Mouse (Mus musculus) adrenal gland, adult 8-10 months (tissue): ENCODE measurements around the gene Ptchd4. TPM values are rescaled to one million over a fixed set of nuclear protein-coding genes. Genes with fewer than 3 reads are reported as not detected.

Experiments used
- DNase-seq: peaks from one replicate; pipeline ENCODE4 v3.0.0; 2022
- total RNA-seq, 4 experiments: library from RNA; stranded (reverse); gene quantifications; 2 replicates each; pipeline ENCODE4 v1.2.4; 2022

Ptchd4 gene
- total RNA-seq = under 1 TPM in 3 of 4 experiments, not detected in 1; 0.09 to 0.62 (median 0.15) TPM

DNA sequence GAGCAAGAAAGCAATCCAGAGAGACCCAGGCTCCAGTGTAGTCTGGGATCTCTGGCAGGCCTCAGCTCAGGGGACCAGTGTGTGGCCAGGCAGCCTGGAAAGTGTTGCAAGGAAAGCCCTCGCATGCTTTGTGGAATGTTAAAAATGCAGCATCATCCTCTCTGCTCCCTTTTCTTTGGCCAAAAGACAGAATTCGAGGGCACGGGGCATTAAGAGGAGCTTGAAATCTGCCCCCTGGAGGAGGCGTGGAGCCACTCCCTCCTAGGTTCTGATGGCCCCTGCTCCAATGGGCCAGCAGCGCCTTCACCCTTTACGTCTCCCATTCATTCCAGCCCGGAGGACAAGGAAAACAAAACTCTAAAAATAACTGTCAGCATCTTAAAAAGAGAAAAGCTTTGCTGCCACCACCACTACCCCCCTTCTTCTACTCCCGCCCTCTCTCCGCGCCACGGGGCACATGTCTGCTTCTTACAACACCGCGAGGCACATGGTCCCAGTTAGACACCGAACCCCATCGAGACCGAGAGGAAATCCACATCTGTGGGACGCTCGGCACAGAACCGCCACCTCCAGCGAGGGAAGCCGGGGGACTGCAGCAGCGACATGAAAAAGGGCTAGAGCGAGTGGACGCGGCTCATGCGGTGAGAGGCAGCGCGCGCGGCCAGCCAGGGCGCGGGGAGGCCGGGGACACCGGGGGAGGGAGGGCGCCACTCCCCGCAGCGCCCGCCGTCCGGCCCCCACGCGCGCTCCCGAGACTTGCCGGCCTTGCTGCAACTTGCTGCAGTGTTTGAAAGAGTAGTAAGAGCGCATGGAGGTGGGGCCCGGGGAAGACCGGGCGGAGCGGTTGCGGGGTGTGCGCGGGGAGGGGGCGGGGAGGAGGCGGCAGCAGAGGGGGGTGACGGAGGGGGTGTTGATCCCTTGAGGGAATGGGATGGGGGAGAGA lies at the start of gene Ptchd4:
TSS of gene Ptchd4 (plus strand) at position 279 of the 943 bp plus-strand sequence.
- DNase-seq = no peak

DNA sequence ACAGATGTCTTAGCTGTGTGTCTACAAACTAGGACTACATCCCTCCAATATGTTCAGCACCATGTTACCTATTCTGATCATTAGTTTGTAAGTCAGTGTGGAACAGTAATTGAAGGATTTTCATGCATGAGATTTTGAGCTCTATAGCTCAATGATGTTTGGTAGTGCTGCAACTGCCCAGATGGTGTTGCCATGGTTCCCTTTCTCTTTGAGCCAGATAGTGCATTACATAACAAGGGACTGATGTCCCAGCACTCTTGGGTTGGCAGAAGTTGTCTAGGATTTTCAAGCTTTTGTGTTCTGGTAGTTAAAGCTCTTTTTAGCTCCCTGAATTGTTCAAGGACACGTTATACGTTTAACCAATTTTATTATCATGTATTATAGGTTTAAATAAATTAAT lies 38.9 kb upstream of the Ptchd4 start:
- no peak for DNase-seq

DNA sequence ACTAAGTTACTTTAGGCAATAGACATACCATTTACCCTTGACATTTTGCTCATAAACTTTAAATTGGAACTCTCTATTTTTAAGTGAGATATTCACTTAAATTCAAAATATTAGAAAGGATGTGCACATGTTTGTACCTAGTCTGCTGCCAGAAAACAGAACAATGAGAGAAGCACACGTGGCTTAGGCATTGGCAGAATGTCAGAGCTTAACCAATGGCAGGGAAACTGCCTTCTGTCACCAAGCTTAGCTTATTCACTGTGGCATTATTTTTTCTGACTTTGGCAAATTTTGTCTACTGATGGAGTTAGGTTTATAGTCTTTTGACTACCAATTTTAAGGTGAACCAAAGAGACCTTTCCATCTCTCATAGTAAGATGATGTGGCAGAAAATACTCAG lies 31.4 kb upstream of the Ptchd4 start:
- DNase-seq = no peak

DNA sequence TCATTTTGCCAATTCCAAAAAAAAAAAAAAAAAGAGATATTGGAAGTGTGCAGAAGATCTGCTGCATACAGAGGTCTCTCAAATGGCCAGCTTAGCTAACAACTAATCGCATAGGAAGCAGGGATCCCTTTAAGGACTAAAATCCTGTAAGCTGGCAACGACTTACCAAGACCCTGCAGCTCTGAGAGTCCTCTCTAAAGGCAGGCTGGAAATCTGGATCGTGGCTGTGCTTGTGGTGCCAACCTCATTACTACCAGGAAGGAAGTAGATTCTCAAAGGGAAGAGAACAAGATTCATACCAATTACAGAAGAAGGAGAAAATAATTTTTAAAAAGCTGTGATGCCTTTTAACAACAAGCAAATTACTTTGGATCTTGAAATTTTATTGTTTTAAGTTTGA lies 29.5 kb upstream of the Ptchd4 start:
- no peak for DNase-seq

DNA sequence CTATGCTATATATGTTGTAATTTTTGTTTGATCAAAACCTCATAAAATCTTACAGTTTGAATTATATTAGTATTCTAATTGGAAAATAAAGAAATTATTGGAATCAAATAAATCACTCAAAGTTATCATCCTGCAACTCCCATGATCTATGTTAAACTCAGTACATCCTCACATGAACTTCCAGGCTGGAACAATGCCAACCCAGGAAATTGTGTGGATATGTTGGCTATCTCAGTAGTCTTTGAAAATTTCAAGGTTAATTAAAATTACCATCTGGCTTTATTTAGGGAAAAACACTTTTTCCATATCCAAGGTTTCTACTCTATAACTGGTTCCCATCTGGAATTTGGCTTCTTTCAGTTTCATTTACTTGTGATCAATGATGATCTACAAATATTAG lies 25.4 kb upstream of the Ptchd4 start:
- no peak for DNase-seq

DNA sequence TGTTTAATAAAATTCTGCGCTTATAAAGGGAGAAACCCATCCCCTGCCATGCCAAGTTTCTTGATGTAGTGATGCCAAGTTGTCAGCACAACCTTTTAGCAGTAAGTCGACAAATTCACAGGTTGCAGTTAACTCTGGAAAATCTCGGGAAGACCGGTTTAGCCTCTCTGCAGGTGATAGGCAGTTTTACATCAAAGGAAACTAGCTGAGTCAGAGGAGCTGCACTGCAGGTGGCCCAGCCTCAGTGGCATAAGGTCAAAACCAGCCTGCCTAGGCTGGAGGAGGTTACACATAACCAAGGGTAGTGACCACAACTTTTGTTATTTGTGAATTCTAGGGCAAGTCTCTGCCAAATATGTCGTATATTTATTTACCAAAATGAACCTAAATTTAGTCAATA lies 24.0 kb upstream of the Ptchd4 start:
- no peak for DNase-seq

DNA sequence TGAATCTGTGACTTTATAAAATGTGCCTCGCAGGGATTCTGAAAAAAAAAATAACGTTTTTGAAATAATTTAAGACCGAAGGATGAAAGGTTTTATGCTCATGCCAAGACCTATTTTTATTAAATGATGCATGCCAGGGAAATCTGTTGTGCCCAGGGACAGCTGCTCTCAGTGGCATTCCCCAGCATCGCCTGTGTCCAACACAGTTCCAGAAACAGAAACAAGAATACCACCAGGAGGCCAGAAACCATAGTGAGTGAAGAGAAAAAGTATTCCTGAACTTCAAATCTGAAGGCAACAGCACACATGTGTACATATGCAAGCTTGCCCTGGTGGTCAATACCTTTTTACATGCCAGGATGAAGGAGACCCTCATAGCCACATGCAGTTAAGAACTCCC lies 17.8 kb upstream of the Ptchd4 start:
- no peak for DNase-seq

DNA sequence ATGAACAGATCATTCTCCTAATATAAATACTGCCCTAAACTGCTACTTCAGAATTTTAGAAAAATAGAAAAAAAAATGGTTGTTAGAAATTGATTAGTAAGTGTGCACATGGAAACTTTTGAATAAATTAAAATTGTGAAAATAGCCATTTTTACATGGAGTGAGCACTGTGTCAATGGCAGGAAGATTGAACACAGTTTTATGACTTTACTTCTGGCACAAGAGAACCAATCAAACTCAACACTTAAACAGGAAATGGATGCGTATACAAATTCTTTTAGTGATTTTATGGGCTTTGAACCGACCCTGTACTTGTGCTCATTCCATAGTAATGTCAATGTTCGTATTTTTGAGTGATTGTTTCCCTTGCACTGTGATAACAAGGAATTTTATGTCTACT lies 16.1 kb upstream of the Ptchd4 start:
- DNase-seq = no peak

DNA sequence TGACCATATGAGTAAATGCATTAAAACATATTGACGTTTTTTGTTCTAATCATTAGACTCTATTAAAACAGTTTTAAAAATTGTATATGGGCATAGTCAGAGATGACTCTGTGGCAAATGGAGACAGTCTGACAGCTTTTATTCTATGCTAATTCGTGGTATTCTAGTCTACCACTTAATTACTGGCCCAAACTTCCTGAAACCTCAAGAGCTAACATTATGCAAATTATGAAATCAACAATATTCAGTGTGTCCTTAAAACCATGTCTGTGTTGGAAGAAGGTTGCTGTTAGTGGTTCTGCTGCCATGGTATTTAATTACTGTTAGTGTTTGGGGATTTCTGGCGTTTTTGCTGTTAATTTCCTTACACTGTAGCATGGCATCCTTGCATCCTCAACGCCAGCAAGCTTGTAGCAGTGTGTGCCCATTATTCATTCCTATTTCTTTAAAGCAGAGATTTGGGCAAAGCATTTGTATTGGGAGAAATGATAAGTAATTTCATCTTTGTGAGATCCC lies 12.6 kb upstream of the Ptchd4 start:
- no peak for DNase-seq

DNA sequence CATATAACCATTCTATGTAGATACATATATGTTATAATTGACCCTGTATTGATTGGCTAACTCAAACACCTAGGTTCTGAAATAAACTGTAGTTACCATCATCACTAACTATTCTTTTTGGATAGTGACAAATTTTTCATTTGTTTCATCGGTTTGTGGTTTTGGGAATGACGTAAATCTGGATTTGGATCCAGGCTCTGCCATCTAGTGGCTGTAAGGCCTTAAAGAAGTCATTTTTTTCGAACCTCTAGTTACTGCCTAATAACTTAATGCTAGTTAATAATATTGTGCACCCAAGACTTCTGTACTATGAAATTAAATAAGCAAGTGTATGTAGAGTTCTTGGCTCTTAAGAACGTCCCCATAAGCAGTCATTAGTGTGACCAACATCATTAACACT lies 11.5 kb upstream of the Ptchd4 start:
- no peak for DNase-seq

DNA sequence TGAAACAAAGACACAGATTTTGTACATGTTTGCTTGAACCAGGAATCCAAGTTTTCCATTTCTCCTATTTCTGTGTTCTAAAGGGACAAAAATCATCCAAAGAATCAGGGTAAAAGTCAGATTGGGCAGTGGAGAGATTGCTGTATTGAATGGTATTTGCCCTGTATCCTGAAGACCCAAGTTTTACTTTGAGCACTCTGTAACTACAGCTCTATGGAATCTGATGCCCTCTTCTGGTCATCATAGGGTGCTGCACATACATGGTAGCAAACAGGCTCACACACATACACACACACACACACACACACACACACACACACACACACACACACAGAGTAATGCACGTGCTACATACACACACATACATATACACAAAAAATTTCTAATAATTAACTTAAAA lies 8.7 kb upstream of the Ptchd4 start:
- DNase-seq = no peak

DNA sequence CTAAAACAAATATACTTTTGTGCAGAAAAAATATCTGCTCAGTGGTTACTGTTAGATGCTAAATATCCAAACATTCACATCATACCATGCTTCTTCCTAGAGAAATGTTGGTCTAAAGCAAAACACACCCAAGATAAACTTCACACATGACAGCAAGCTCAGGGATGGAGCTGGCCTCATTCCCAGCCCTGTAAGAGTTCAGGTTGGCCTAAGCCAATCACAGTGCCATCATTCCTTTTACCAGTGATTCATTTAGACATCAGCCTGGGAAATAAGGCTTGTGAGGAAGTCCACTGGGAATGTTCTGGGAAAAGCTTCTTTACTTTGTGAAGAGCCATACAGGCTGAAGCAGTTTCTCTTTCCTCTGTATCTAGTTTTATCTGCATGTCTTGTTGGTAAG lies 5.6 kb upstream of the Ptchd4 start:
- no peak for DNase-seq

DNA sequence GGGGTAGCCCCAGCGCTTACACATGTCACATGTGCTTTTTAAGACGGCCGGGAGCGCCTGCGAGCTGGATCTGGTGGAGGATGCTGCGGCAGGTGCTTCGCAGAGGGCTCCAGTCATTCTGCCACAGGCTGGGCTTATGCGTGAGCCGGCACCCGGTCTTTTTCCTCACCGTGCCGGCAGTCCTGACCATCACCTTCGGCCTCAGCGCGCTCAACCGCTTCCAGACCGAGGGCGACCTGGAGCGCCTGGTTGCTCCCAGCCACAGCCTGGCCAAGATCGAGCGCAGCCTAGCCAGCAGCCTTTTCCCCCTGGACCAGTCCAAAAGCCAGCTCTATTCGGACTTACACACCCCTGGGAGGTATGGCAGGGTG lies 850 bp downstream of the Ptchd4 start:
- DNase-seq = no peak

DNA sequence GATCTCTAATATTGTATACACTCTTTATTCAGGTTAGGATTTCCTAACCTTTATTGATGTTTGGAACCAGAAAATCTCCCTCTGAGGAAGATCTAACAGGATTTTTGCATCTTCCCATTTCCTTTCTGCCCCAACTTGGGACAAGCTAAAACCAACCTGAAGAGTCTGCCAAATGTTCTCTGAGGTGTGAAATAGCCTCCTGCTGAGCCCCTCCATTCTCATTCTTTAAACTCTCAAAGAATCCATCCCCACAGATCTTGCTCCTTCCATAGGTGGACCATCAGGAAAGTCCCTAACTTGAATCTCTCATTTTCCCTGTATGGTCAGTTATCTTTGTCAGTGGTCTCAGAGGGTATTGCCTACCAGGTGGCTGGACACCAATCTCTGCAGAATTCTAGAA lies 20.0 kb downstream of the Ptchd4 start:
- DNase-seq = no peak

DNA sequence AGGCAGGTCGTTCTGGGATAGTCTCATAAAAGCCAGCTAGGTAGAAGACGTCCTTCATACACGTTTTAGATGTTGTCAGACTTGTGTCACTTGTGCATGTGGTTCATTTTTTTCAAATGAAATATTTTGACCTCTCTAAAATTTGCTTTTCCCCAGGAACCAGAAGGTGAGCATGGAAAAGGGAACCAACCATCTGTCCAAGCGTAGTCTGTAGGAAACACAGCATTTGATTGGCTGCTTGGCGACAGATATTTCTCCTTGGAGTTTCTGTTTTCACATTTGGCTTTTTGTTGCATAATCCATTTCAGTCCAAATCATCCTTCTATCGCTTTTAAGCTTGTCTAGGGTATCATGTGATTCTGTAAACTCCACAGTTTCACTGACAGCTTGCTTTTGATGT lies 20.8 kb downstream of the Ptchd4 start:
- no peak for DNase-seq

DNA sequence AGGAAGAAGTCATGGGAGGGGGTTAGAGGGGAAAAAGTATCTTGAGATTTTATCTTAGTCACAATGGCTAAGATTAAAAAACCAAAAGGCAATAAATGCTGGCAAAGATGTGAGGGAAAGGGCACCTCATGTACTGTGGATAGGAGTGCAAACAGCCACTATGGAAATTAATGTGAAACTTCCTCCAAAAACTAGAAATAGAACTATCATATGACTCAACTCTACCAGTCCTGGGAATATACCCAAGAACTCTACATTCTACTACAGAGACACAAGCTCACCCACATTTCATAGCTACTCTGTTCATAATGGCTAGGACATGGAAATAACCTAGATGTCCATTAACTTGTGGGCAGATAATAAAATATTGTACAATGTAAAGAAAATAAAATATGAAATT lies 30.3 kb downstream of the Ptchd4 start:
- DNase-seq = no peak

DNA sequence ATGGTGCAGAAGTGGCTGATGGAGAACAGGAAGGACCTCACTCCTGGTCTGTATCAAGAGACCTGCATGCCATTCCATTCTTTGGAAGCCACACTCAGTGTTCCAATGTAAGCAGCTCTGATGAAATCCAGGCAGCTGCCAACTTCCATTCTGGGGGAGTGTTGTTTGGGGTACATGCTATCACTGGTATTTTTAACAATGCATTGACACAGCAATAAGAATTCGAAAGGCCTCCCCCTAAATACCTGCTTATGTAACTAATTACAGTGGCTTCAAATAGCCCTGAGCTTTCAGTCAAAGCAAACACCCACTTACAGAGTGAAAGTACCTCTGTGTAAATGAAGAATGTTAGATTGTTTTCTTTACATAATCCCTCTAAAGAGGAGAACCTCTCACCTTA lies 42.7 kb downstream of the Ptchd4 start:
- DNase-seq = no peak

DNA sequence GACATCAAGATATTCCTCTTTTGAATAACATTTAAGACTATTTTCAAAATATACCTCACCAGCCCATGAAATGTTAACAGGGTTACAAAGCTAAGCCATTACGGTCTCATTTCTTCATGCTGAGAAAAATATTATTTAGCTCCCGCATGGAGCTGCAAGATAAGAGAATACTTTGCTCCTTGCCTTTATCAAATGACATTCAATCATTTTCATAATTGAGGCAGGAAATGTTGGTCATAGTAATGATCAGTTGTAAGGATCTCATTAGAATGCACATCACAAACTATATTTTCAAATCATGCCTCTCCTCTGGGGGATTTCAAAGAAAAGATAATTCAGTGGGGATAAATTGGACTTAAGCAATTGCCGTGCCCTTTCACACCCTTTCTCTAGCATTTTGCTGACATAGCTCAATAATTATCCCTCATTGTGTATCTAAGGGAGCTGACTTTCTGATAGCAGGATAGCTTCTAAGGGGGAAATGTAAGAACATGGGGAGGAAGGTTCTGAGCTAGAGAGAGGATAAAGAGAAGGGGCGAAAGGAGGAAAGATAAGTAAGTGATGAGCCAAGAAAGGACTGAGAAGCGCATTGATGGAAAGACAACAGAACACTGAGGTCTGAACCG lies 47.5 kb downstream of the Ptchd4 start:
- DNase-seq = no peak

DNA sequence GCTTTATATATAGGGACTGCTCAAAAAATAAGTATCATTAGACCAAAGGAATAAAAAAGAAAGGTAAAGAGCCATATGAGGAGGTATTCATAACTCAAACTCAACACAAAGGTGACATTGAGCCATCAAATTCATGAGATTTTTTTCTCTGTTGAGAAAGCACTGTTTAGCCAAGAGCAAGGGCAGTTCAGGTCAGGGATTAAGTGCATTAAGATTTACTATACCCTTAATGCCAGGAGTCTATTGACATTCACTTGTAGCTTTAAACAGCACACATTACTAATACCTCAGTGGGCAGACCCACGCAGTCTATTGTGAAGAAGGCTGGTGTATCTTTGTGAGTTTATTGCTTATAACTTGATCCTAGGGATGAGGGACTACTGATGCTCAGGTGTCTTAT lies 49.0 kb downstream of the Ptchd4 start:
- no peak for DNase-seq

DNA sequence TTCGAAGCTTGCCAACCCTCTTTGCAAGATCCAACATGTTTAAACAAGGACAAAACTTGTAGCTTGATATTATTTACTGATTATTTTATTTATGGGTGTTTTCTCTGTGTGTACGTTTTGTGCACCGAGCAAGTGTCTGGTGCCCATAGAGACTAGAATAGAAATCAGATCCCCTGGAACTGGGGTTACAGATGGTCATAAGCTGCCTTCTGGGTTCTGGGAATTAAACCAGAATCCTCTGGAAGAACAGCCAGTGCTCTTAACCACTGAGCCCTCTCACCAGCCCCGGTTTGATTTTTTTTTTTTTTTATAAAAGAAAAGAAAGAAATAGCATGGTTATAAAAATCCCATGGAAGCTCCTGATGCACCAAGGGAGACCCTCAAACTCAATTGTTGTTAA lies 59.1 kb downstream of the Ptchd4 start:
- DNase-seq = no peak

DNA sequence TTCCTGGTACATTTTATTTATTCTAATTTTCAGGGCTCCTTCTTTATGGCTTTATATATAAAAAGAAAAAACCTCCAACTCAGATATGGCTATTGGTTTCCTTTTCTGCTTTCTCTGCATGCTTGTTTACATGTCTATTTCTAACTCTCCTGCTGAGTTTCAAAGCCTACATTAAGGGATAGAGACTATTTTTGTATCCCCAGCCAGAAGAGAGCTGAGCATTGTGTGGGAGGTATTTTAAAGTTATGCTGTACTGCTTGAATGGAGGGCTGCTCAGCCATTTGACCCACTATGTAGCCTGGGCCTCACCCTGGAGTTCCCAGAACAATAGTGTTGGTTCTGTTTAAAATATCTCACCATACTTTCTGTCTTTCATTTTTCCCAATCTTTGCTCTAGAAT lies 77.3 kb downstream of the Ptchd4 start:
- DNase-seq = no peak

DNA sequence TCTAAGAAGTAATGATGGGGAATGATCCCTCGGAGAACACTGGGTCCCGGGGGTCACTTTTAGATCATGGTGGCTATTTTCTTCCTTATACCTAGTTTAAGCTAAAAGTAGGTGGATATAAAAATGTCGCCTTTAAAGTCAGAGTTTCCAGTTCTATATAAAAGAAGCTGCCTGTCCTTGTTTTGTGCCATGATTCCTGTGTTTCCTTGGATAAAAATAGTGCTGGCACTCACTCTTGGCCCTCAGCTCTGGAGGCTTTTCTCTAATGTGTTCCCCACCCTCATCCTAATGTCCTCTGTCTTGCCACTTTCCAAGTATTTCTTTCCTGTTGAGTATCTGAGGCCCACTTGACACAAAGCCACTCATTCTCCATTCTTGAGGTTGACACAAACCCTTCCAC lies 79.6 kb downstream of the Ptchd4 start:
- no peak for DNase-seq

DNA sequence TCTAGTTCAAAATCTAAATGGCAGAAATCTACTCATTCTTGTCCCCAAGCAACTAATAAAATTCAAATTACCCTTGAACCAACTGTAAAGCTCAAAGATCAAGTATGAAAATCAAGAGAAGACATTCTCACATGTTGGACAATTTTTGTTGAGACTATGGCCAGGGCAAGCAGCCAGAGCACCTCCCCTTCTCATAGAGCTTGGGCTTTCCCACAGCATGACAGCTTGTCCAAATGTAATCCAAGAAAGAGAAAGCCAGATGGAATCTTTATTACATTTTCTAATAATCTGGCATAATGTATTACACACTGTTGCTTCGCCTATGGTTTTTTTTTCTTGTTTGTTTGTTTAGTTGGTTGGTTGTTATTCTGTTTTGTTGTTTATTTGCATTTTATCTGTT lies 102.7 kb downstream of the Ptchd4 start:
- no peak for DNase-seq

DNA sequence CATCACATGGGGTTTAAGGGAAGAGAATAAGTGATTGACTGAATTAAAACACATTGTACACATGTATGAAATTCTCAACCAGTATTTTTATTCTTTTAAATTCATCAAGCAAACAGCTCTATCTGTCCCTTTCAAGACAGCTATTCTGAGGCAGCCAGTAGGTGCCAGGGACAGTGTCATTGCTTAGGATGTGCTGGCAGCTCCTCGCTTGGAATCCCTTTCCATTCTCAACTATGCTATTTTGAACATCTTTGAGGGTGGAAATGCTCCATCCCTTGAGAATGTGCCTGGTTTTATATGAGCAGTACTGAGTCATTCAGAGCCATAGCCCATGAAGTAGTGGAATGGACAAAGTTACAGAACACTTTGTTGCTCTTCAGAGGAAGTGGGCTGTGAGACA lies 112.2 kb downstream of the Ptchd4 start:
- no peak for DNase-seq
